Mouse (Mus musculus) cerebellum, adult 9-11 months (tissue): ENCODE data around the gene Tmem40.

ENCODE experiments used
- DNase-seq: peaks from one replicate; pipeline ENCODE4 v3.0.0; 2022

Gene Tmem40

DNA sequence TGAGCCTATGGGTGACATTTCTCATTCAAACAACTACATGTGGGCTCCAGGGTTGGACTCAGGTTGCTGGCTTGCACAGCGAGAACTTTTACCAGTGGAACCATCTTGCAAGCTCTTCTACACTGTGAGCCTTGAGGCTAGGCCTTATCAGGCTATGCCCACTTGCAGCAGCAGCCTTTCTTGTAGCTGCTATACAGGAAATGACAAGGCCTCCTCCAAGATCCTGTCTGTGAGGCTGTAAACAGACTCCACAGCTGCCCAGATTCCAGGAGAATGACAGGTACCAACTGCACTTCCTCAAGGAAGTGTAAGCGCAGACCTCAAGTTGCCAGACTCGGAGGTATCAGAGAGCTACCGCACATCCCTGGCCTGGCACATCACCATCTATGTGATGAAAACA, 6.0 kb upstream of the Tmem40 start:
- DNase-seq: no peak

DNA sequence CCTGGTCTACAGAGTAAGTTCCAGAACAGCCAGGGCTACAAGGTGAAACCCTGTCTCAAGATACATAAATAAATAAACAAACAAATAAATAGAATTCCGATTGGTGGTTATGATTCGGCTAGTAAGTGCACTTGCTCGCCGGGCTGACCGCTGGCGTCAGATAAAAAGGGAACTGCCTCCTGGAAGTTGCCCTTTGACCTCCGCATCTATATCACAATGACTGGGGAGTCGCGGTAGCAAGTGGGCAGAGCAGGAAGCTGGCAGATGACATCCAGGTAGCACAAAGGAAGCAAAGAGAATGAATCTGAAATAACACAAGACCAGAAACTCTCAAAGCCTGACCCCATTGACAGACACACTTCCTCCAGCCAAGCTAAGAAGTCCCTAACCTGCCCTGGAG, 5.1 kb upstream of the Tmem40 start:
- no peak for DNase-seq

DNA sequence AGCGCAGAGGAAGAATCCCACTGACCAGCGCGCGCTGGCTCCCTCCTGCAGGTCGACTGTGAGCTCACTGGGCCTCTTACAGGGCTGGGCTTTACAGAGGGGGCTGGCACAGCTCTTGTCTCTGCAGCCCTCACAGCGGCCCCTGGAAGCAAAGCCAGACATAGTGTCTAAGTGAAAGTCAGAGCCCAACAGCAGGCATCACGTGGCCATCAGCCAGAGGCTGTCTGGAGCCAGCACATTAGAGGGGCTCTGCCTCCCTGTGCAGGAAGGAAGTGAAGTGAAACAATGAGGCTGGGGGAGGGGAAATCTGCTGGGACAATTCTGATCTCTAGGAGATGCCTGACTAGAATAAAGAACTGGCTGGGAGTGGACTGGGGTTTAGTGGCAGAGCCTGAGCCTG, 2.0 kb upstream of the Tmem40 start:
- no peak for DNase-seq

DNA sequence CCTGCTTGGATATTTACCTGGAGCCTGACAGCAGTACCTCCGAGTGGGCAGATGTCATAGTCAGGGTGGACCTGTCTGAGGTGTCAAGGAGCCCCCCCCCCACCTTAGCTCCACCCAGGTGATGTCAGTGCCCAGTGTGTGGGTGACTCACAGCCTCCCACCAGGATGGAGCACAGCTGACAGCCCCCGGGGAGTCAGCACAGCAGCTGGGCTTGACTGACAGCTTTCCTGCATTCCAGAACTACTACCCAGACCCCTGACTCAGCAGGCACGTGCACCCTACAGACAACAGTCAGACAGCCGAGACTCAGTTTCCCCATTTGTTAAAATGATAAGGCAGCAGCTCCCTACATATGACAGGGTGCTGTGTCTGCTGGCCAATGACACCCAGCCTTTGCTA, 1.2 kb downstream of the Tmem40 start:
- no peak for DNase-seq

DNA sequence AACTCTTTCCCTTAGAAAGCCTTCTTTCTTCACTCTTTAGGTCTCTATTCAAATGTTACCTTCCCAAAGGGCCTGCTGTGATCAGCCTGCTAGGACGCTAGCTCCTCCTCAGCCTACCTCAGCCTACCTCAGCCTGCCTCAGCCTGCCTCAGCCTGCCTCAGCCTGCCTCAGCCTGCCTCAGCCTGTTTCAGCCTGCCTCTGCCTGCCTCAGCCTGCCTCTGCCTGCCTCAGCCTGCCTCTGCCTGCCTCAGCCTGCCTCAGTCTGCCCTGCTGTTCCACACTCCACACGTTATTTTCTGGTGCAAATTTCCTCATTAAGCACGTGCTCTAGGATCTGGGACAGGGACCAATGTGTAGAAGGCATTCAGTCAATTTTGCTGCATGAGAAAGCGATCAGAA, 2.1 kb downstream of the Tmem40 start:
- DNase-seq: no peak

DNA sequence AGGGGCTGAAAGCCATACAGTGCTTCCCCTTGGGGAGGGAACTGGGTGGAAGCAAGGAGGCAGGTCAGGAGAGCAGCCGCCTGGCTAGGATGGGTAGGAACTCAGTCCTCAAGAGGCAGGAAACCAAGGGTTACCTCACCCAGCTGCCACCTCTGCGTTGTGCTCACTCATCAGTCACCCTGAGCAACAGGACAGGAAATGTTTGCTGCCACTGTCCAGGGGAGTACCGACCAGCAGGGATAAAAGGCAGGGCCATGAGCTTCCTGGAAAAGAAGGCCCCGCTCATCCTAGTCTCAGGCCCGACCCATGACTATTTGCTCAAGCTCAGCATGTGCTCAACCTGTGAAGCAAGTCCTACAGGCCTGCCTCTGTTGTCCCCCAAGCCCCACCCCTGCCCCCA, 2.7 kb downstream of the Tmem40 start:
- no peak for DNase-seq

DNA sequence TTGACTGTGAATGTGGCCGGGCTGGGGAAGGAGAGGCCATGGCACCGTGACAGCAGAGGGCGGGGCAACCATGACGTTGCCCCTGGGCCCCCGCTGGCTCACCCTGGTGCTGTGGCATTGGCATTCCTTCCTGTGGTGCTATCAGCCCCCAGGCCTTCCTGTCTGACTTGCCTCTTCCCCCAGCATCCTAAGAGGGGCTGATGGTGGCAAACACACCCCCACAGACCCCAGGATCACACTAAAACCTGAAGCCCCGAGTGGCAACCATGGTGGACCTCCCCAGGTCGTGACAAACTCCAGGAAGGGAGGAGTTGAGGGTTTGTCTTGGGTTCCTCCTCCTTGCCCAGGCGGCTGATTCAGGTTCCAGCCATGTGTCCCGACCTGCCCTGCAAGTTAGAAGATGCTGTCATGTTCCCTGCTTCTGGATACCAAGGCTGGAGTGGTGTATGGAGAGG, 3.2 kb downstream of the Tmem40 start:
- no peak for DNase-seq

DNA sequence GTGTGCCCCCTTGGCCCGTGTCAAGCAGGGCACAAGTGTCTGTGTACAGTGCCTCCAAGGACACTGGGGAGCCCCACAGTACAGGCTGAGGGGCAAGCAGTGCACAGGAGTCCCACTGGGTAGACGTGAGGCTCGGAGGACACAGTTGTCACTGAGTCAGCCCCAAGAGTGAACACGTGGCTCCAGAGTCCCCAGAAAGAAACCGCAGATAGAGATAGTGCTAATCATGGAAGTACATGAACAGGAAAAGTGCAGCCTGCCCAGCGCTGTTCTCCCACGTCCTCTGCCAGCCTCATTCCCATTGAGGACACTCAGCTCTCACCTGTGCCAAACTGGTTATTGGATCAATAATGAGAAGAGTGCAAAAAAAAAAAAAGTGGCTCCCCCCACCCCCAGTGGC, 6.7 kb downstream of the Tmem40 start:
- no peak for DNase-seq

DNA sequence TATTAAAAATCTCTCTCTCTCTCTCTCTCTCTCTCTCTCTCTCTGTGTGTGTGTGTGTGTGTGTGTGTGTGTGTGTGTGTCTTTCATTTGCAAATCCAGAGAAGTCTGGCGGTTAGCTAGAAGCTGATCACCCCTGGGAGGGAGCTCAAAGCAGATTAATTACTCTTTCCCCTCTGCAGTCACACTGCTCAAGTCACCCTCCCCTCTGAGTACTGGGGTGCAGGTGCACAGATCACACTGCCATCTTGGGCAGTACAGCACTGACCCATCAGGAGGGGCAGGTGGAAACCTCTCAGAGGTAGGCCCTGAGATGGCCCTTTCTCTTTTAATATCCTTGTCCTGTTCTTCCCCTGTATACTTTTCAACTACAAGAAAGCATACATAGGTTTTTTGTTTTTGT, 15.9 kb downstream of the Tmem40 start:
- no peak for DNase-seq

DNA sequence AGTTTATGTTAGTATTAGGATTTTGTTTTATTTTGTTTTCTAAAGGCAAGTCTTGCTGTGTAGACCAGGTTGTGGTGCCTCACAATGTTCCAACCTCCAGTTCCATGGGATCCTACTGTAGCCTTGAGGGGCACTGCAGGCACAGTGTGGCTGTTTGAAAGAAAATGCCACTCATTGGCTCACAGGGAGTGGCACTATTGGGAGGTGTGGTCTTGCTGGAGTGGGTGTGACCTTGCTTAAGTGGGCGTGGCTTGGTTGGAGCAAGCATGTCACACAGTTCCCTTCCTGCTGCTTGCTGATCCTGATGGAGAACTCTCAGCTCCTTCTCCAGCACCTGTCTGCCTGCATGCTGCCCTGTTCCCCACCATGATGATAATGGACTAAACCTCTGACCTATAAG, 18.6 kb downstream of the Tmem40 start:
- no peak for DNase-seq

DNA sequence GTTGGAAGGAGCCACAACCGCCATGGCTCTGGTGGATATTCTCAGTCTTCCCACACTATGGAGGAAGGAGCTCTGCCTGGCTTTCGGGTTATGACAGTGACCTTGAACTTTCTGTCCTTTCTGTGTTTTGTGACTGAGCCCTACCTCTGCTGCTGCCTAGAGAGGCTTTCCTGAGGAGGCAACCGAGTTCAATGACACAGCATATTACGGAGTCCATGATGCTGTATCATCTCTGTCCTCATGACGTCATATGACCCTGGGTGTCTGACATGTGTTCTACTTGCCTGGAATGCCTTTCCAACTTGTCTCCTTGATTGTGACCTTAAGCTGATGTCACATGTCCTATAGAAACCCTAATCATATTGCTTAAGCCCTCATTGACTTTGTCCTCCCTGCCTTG, 23.2 kb downstream of the Tmem40 start:
- no peak for DNase-seq

DNA sequence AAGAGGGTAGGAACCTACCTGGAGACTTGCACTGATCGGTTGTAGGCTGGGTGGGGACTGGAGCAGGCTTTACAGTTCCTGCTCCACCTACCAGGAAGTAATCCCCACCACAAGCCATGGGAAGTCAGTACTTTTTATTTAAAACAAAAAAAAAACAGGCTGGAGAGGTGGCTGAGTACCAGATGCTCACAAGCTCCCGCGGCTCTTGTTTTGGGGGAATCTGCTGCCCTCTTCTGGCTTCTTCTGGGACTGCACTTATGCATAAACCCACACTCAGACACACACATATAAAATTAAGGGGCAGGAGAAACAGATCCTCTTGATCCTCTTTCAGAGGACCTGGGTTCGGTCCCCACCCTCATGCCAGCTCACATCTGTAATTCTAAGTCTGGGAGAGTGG, 27.3 kb downstream of the Tmem40 start:
- DNase-seq: no peak

DNA sequence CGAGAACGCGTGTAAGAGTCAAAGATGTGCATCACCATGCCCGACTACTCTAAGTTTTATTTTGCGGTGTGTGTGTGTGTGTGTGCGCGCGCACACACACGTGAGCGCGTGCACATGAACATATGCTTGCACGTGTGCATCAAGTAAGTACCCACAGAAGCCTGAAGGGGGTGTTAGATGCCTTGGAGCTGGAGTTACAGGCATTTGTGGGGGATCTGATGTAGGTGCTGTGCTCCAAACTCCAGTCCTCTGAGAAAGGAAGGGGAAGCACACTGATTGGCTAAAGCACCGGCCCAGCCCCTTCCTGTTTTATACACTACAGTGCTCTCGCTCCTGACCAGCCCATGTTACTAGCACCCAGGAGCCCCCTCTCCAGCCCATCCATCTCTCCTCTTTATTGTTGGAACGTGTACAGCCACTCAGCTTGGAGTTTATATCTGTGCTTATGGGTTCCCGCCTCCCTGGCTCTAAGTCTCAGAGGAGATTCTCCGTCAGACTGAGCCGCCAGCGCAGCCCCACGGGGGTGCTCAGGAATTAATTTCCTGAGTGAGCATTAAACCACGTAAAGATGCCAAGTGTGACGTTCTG, 29.8 kb downstream of the Tmem40 start:
- DNase-seq: no peak

DNA sequence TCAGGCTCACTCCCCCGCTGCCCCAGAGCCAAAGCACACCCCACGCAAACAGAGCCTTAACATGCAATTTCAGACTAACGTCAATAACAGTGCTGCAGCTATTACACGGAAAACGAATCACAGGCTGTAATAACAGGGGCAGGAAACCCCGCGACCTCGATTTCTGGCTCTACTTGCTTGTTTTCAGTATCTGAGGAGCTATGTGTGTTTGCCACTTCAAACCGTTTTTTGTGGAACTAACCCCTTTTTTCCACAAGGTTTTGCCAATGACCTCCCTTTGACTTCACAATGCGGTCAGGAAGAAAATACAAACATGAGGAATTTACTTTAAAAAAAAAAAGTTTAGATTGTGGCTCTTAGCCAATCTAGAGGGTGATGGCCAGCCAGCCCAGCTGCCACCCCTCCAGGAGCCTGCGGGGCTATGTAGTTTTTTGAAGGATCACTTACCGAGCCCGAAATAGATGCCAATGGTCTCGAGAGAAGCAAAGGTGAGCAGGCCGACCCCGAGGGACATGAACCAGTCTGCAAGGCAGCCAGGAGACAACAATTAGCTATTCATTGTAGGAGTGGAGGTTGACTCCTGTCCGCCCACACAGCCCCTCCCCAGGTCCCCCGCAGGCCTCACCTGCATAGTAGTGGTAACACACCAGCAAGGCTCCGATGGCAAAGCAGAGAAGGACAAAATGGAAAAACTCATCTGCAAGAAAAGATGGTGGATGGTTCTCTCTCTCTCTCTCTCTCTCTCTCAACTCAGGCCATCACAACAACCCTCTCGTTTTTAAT, 31.5 kb downstream of the Tmem40 start:
- no peak for DNase-seq

DNA sequence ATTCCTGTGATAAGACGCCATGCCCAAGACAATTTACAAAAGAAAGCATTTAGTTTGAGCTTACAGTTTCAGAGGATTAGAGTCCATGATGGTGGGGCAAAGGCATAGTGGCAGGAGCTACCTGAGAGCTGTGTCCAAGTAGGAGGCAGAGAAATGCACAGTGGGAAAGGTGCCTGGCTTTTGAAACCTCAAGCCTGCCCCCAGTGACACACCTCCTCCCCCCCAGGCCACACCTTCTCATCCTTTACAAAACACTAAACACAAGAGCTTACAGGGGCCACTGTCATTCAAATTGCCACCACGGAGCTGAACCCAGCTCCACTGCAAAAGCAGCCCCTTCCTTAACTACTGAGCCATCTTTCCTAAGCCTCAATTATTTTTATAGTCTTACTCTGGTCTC, 34.6 kb downstream of the Tmem40 start:
- no peak for DNase-seq

DNA sequence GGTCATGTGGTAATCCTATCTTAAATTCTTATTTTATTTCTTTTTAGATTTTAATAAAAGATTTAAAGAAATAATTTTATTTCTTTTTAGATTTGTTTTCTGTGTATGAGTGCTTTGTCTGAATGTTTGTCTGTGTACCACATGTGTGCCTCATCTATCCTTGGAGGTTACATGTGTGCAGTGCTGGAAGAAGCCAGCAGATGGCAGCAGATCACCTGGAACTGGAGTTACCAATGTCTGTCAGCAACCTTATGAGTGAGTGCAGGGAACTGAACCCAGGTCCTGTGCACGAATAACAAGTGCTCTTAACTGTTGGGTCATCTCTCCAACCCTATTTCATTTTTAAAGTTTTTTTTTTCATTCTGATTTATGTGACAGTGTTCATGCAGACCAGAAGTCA, 35.1 kb downstream of the Tmem40 start:
- DNase-seq: peak; percentile 8

DNA sequence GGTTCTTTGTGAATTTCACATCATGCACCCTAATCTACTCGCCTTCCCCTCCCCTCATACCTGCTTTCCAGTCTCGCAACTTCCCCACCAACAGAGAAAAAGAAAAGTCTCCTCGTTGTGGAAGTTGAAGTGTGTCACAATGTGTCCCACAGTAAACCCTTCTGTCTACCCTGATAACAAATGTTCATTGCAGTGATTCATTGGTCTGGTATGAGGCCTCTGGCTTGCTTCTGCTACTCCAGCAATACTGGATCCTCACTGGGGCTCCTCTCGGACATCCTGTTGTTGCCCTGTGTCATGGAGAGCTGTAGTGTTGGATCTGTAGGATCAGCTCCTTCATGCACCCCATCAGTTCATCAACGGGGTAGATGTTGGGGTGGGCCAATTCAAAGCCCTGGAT, 40.0 kb downstream of the Tmem40 start:
- no peak for DNase-seq

DNA sequence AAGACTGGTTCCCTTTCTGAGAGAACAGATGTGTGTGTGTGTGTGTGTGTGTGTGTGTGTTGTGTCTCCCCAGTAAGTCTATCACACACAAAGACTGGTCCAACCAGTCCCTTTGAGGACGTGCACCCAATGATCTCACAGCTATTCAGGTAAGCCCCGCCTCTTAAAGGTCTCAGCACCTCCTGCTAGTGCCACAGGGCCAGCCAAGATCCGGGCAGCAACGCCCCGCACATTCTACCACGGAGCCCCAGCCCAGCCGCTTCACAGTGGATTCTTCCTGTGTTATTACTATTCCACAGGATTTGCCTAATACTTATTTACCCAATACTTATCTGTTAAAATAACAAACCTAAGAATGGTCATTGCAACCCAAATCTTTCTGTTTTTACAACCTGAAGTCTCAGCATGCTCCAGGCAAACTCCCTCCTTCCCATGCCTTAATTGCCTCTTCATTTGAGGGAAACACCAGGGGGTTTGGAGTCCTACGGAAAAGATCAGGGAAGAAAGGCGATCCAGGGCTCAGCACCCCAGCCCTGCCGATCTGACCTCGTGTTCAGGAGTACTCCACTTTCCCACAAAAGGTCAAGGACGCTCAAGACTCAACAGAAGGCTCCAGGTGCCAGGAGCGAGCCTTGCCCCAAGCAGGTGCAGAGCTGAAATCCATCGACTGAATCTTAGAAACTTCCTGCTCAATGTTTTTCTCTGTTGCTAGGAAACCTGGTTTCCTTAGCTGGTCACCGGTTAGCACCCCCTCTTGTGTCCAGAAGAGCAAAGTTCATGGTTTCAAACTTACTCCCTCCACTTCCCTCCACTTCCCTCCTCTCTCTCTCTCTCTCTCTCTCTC, 44.3 kb downstream of the Tmem40 start:
- DNase-seq: no peak

DNA sequence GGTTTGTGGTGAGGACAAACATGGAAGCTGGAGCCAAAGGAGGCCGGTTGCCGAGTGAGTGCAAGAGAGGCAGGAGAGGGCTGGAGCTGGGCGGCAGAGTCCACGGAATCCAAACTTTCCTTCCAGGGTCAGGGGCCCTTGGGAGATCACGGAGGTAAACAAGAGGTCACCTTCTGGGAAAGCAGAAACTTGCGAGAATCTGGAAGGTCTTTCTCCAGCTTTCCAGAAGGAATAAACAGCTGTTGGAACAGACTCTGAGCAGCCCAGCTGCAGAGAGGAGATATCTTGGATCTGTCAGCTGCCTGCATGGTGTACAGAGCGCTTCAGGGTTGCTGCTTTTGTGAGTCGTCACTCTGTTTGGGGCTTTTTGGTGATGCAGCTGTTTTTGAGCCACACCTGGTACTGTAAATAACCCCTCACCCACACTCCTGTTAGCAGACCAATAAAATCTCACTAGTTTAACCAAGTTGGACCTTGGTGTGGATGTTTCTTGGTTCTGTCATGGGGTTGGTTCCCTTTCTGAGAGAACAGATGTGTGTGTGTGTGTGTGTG, 45.0 kb downstream of the Tmem40 start:
- DNase-seq: no peak

DNA sequence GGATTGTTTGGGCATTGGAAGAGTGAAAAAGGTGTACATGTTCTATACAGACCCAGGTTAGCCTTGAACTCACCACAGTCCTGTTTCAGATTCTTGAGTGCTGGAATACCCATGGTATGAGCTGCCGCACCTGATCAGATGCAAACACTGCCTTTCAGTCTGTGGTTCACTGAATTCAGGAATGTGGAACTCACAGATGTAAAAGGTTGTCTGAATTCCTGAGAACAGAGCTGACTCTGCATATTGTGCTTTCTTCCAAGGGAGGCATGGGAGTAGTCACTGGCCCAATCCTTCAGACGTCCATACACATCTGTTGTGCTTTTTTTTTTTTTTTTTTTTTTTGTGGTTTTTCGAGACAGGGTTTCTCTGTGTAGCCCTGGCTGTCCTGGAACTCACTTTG, 50.9 kb downstream of the Tmem40 start:
- DNase-seq: no peak

DNA sequence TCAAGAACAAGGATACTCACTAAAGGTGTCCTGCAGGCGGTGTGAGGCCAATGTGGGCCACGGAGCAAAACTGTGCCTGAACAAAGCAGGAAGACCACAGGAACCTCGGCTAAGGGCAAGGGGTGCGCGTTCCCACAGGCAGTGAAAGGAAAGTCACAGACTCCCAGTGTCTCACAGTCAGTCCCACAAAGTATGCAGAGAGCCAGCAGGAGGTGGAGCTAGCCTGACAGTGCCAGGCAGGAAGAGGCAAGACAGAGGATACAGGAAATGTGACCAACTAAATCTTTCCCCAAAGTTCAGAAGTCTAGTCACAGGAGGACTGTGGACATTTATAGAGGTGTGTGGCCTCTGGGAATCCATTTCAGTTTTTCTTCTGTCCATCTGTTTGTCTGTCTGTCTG, 59.3 kb downstream of the Tmem40 start:
- no peak for DNase-seq

DNA sequence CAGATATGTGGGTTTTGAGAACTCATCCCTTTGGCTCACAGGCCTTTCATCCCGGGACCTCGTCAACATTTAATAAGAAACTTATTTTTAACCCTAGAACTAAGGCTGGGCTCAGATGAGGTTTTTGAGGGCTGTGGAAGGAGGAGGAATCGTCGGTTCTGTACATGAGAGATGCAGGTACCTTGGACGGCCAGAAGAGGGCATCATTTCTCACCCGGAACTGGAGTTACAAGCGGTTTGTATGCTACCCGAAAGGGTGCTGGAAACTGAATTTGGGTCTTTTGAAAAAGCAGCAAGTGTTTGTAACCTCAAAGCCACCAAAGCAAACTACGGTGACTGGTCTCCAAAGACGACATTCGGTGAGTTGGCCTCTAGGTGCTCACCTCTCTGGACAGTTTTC, 60.9 kb downstream of the Tmem40 start:
- DNase-seq: no peak

DNA sequence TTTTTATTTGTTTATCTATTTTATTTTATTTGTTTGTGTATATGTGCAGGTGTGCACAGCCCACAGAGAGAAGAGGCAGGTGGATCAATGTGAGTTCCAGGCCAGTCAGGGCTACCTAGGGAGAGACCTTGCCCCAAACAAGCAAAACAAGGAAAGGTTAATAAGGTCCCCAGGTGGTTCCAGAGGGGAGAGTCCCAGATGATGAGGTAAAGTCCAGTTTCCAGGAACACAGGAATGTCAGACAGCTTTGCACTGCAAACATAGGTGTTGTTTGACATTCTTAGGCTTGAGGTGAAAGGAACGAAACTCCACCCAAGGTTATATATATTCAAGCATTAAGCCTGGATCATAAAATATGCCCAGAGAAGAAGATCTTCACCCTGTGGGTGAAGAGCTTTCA, 61.4 kb downstream of the Tmem40 start:
- DNase-seq: no peak

DNA sequence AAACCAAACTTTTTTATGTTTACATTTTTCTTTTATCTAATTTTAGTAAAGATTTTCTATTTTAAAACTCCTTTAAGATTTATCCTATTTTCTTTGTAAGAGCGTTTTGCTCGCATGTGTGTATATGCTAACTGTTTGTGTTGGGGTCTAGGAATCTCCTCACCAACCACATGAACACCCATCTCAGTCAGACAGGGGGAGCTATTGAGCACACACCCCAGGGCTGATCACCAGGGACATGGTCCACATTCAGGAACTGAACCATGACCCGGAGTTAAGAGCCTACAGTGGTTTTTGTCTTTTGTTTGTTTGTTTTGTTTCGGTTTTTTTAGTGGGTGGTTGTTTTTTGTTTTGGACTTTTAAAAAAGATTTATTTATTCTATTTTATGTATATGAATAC, 63.5 kb downstream of the Tmem40 start:
- no peak for DNase-seq
